ENCODE assay signal across 9 mouse cellular contexts in the genomic region with DNA sequence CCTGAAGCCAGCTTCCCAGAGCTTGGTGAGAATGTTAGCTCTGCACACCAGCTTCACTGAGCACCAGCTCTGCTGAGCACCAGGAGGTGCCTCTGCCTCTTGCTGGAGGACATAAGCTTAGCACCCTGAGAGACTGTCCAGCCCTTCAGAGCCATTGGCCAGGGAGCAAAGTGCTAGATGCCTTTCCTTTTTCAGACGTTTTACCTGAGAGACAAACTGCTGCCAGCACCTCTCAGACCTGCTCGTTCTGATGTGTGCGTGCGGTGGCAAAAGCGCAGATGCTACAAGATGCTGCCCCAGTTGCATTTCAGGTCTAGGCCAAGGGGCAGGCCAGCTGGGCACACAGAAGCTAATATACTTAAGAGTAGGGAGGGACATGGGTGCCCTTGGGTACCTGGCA. TPM values are rescaled to one million over a fixed set of nuclear protein-coding genes. Genes with fewer than 3 reads are reported as not detected.
DNase-seq lines count a peak whose midpoint lies in the region; ATAC-seq and TF ChIP-seq lines count a peak whose summit lies in the region.
"Had no signal": no experiment of that assay in that cellular context is flagged by ENCODE, and none has a peak within 500 bp of the region (broad histone marks: within the 10 kb centered on the region; RNA-seq: fewer than 3 reads in every experiment).

No protein-coding gene starts in this region.

- no peak for TF ChIP-seq EP300 in stomach, postnatal 0 days (optimal IDR thresholded peaks at IDR 0.05)

- no peak for ATAC-seq in hindbrain, embryonic 13.5 days (ENCODE audit: low FRiP score)
- ATAC-seq in stomach, postnatal 0 days (ENCODE audit: low FRiP score, low TSS enrichment) = no peak
- no peak for ATAC-seq in megakaryocyte-erythroid progenitor cell, adult 5-6 weeks (replicated peaks; ENCODE audit: low FRiP score, low TSS enrichment, poor library complexity, severe bottlenecking)

- no peak for TF ChIP-seq CTCF in stomach, postnatal 0 days (IDR thresholded peaks at IDR 0.05; ENCODE audit: low read depth)

- H3K9me3 ChIP-seq in hindbrain, embryonic 13.5 days = no peaks in the 10 kb centered on the region
- no peaks in the 10 kb centered on the region for H3K9me3 ChIP-seq in hindbrain, embryonic 10.5 days
- no peaks in the 10 kb centered on the region for H3K9me3 ChIP-seq in stomach, postnatal 0 days (ENCODE audit: control insufficient read depth, low read length)
- H3K9me3 ChIP-seq: limb, embryonic 15.5 days had no signal

- no peaks in the 10 kb centered on the region for H3K27me3 ChIP-seq in hindbrain, embryonic 13.5 days
- H3K27me3 ChIP-seq in hindbrain, embryonic 10.5 days (ENCODE audit: insufficient read depth, poor library complexity, severe bottlenecking) = no peaks in the 10 kb centered on the region
- H3K27me3 ChIP-seq in stomach, postnatal 0 days (ENCODE audit: control insufficient read depth, insufficient read depth, low read length) = no peaks in the 10 kb centered on the region
- H3K27me3 ChIP-seq: limb, embryonic 15.5 days had no signal

- peaks cover 56% of the 10 kb centered on the region for H3K36me3 ChIP-seq in hindbrain, embryonic 13.5 days
- peaks cover 65% of the 10 kb centered on the region for H3K36me3 ChIP-seq in hindbrain, embryonic 10.5 days
- peaks cover 26% of the 10 kb centered on the region for H3K36me3 ChIP-seq in stomach, postnatal 0 days (ENCODE audit: control insufficient read depth, insufficient read depth, low read length)

- H3K4me3 ChIP-seq in hindbrain, embryonic 13.5 days = no peak overlapping the region
- H3K4me3 ChIP-seq in hindbrain, embryonic 10.5 days = no peak overlapping the region
- no peak overlapping the region for H3K4me3 ChIP-seq in stomach, postnatal 0 days (ENCODE audit: low read depth, low read length)
- H3K4me3 ChIP-seq: limb, embryonic 15.5 days had no signal

- H3K4me2 ChIP-seq in hindbrain, embryonic 13.5 days = no peak overlapping the region
- no peak overlapping the region for H3K4me2 ChIP-seq in stomach, postnatal 0 days (replicated peaks; ENCODE audit: low read depth)
- H3K4me2 ChIP-seq: limb, embryonic 15.5 days had no signal

- 83% methylated on average over 5 of the region's 5 CpGs for WGBS in hindbrain, embryonic 13.5 days
- WGBS in hindbrain, embryonic 10.5 days = 86% methylated on average over 5 of the region's 5 CpGs
- WGBS in stomach, postnatal 0 days = 75% methylated on average over 5 of the region's 5 CpGs

- H3K9ac ChIP-seq in hindbrain, embryonic 13.5 days = no peak overlapping the region
- no peak overlapping the region for H3K9ac ChIP-seq in stomach, postnatal 0 days (ENCODE audit: low read length)
- H3K9ac ChIP-seq: limb, embryonic 15.5 days had no signal

- DNase-seq in cerebellum, adult 8-10 months = peak; percentile 38
- DNase-seq in cerebellum, adult 9-11 months = no peak
- no peak for DNase-seq in hindbrain, embryonic 10.5 days (ENCODE audit: low spot score)
- DNase-seq in retina, postnatal 1 day = peak; percentile 7
- DNase-seq in retina, embryonic 14.5 days (ENCODE audit: low spot score) = no peak
- DNase-seq in stomach, postnatal 0 days (ENCODE audit: low spot score) = no peak

- H3K27ac ChIP-seq in hindbrain, embryonic 13.5 days = peak overlapping the region; percentile 77
- no peak overlapping the region for H3K27ac ChIP-seq in hindbrain, embryonic 10.5 days
- H3K27ac ChIP-seq in stomach, postnatal 0 days (replicated peaks) = peak overlapping the region; percentile 40; the same call in 1 of the 2 replicates

- peaks cover 21% of the 10 kb centered on the region for H3K4me1 ChIP-seq in hindbrain, embryonic 13.5 days (replicated peaks)
- H3K4me1 ChIP-seq in hindbrain, embryonic 10.5 days (replicated peaks) = peaks cover 13% of the 10 kb centered on the region
- H3K4me1 ChIP-seq in stomach, postnatal 0 days (replicated peaks; ENCODE audit: control insufficient read depth, insufficient read depth) = 0 out of 2 replicates have a peak, but pooled peaks cover 4% of the 10 kb centered on the region

RNA-seq across cellular contexts. Expression of a gene that starts 16.8 kb away (rescaled TPM):
- 139 TPM in 2 replicates for polyA plus RNA-seq in hindbrain, embryonic 13.5 days (2015; fragmentation: Nextera tagmentation; extraction: Ambion mirVana)
- polyA plus RNA-seq in hindbrain, embryonic 10.5 days (2016; fragmentation: Nextera tagmentation; extraction: Ambion mirVana) = 137 TPM in 2 replicates
- polyA plus RNA-seq in stomach, postnatal 0 days (2015; fragmentation: Nextera tagmentation; extraction: Ambion mirVana) = 44.6 and 47.6 TPM in 2 replicates
- 30.8 and 34.8 TPM in 2 replicates for total RNA-seq in megakaryocyte-erythroid progenitor cell, adult 5-6 weeks (2014; fragmentation: Nextera tagmentation)
- total RNA-seq in megakaryocyte-erythroid progenitor cell, adult 5-6 weeks (2017) = 19.5 and 23.8 TPM in 2 replicates

RNA-seq across cellular contexts. Expression of a gene that starts 17.1 kb away (rescaled TPM):
- 24.6 and 26.0 TPM in 2 replicates for polyA plus RNA-seq in hindbrain, embryonic 13.5 days (2015; fragmentation: Nextera tagmentation; extraction: Ambion mirVana)
- 20.1 and 25.1 TPM in 2 replicates for polyA plus RNA-seq in hindbrain, embryonic 10.5 days (2016; fragmentation: Nextera tagmentation; extraction: Ambion mirVana)
- 9.4 and 11.3 TPM in 2 replicates for polyA plus RNA-seq in stomach, postnatal 0 days (2015; fragmentation: Nextera tagmentation; extraction: Ambion mirVana)
- total RNA-seq in megakaryocyte-erythroid progenitor cell, adult 5-6 weeks (2014; fragmentation: Nextera tagmentation) = 16.0 and 23.2 TPM in 2 replicates
- total RNA-seq in megakaryocyte-erythroid progenitor cell, adult 5-6 weeks (2017) = 6.8 and 8.1 TPM in 2 replicates

RNA-seq across cellular contexts. Expression of a gene that starts 54.1 kb away (rescaled TPM):
- polyA plus RNA-seq in hindbrain, embryonic 13.5 days (2015; fragmentation: Nextera tagmentation; extraction: Ambion mirVana) = 21.2 and 22.7 TPM in 2 replicates
- 21.7 and 26.7 TPM in 2 replicates for polyA plus RNA-seq in hindbrain, embryonic 10.5 days (2016; fragmentation: Nextera tagmentation; extraction: Ambion mirVana)
- 10.4 and 11.8 TPM in 2 replicates for polyA plus RNA-seq in stomach, postnatal 0 days (2015; fragmentation: Nextera tagmentation; extraction: Ambion mirVana)
- 46.2 and 48.6 TPM in 2 replicates for total RNA-seq in megakaryocyte-erythroid progenitor cell, adult 5-6 weeks (2014; fragmentation: Nextera tagmentation)
- 20.5 and 28.3 TPM in 2 replicates for total RNA-seq in megakaryocyte-erythroid progenitor cell, adult 5-6 weeks (2017)

Comparison
In these comparisons a context has a peak if more than half of its experiments do, and no peak if none do; other contexts are left out.
1. DNase-seq: peak in cerebellum, adult 8-10 months (single experiment) and retina, postnatal 1 day (single experiment); none in cerebellum, adult 9-11 months (single experiment), hindbrain, embryonic 10.5 days (single experiment), retina, embryonic 14.5 days (single experiment) and stomach, postnatal 0 days (single experiment).